Mouse (Mus musculus) midbrain, embryonic 10.5 days (tissue): ENCODE measurements around the gene Cyth2. TPM values are rescaled to one million over a fixed set of nuclear protein-coding genes. Genes with fewer than 3 reads are reported as not detected.

Experiments used
- DNase-seq: peaks from one replicate; pipeline ENCODE4 v3.0.0-alpha.2; 2017; ENCODE audit warnings: low spot score
- H3K27ac ChIP-seq: fragments of 300-500 bp; sonication (generic); replicated peaks from 2 replicates; pipeline ENCODE4 v1.5.1; 2016; ENCODE audit warnings: mild to moderate bottlenecking
- H3K27me3 ChIP-seq: fragments of 300-500 bp; sonication (generic); 2 replicates; pipeline ENCODE4 v1.6.1; 2016; ENCODE audit warnings: low read depth, mild to moderate bottlenecking; ENCODE audit not compliant: poor library complexity, severe bottlenecking
- H3K36me3 ChIP-seq: fragments of 300-500 bp; sonication (generic); 2 replicates; pipeline ENCODE4 v1.6.1; 2016; ENCODE audit warnings: mild to moderate bottlenecking, moderate library complexity
- H3K4me1 ChIP-seq: fragments of 300-500 bp; sonication (generic); 2 replicates; pipeline ENCODE4 v1.6.1; 2016
- H3K4me3 ChIP-seq: fragments of 300-500 bp; sonication (generic); 2 replicates; pipeline ENCODE4 v1.5.1; 2016; ENCODE audit warnings: mild to moderate bottlenecking, moderate library complexity
- H3K9me3 ChIP-seq: fragments of 300-500 bp; sonication (generic); replicated peaks from 2 replicates; pipeline ENCODE4 v1.6.1; 2016; ENCODE audit warnings: mild to moderate bottlenecking
- WGBS: fragments of 180-500 bp; shearing (Covaris S2); methylation state at CpG from one replicate; pipeline ENCODE4 v1.1.7; 2016; 5-methylcytosine and 5-hydroxymethylcytosine counted together
- polyA plus RNA-seq: library from polyadenylated mRNA; unstranded; fragments of >200 nt; fragmentation: Nextera tagmentation; extraction: Ambion mirVana; gene quantifications from 2 replicates; pipeline ENCODE4 v1.2.1, GENCODE M21; 2016

Gene Cyth2
- polyA plus RNA-seq, 1 experiment from 2014 or later: 153 TPM

DNA sequence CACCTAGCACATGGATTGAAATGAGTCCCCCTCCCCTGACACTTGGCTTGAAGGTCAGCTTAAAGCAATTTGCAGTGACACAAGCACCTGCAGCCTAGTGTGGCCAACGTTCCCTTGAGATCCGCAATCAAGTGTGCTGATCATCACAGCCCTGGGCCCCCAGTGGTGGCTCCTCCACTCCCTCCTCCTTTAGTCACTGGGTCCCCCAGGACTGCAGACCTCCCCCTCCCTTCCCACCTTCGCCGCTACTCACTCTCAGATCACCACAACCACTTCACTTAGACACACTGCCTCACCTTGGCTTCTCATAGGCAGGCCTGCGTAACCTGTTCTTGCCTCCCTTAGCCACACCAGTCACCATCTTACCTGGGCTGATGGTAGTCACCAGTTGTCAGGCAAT is 8.4 kb downstream of the Cyth2 start:
- 60% methylated on average over 5 of the region's 5 CpGs for WGBS

GRCm38 (mm10) chr7:45802551-45802950 is 11.8 kb downstream of the Cyth2 start:
- WGBS: 89% methylated on average over 6 of the region's 6 CpGs
- Histone ChIP-seq H3K27me3 (peaks cover 36% of the 10 kb centered on the region), H3K4me1 (peaks cover 39% of the 10 kb centered on the region)

More for the DNA sequence above, 8.4 kb downstream of the Cyth2 start:
- no peaks in the 10 kb centered on the region for H3K9me3 ChIP-seq
- H3K27me3 ChIP-seq: peaks cover 2% of the 10 kb centered on the region
- no peak for DNase-seq
- H3K4me1 ChIP-seq: peaks cover 22% of the 10 kb centered on the region
- H3K36me3 ChIP-seq: peaks cover 74% of the 10 kb centered on the region
- H3K27ac ChIP-seq: no peak overlapping the region
- H3K4me3 ChIP-seq: no peak overlapping the region

GRCm38 (mm10) chr7:45801348-45801747 is 13.0 kb downstream of the Cyth2 start:
- H3K4me1 ChIP-seq: peaks cover 40% of the 10 kb centered on the region
- H3K4me3 ChIP-seq: peak overlapping the region; percentile 20; the same call in 1 of the 2 replicates
- 6% methylated on average over 12 of the region's 12 CpGs for WGBS
- H3K27ac ChIP-seq: no peak overlapping the region
- H3K36me3 ChIP-seq: peaks cover 32% of the 10 kb centered on the region
- peaks cover 48% of the 10 kb centered on the region for H3K27me3 ChIP-seq
- no peaks in the 10 kb centered on the region for H3K9me3 ChIP-seq
- DNase-seq: peak; percentile 91

More at GRCm38 (mm10) chr7:45802551-45802950, 11.8 kb downstream of the Cyth2 start:
- Histone ChIP-seq H3K27ac (no peak overlapping the region), H3K9me3 (no peaks in the 10 kb centered on the region), H3K36me3 (peaks cover 40% of the 10 kb centered on the region), H3K4me3 (no peak overlapping the region)
- no peak for DNase-seq

DNA sequence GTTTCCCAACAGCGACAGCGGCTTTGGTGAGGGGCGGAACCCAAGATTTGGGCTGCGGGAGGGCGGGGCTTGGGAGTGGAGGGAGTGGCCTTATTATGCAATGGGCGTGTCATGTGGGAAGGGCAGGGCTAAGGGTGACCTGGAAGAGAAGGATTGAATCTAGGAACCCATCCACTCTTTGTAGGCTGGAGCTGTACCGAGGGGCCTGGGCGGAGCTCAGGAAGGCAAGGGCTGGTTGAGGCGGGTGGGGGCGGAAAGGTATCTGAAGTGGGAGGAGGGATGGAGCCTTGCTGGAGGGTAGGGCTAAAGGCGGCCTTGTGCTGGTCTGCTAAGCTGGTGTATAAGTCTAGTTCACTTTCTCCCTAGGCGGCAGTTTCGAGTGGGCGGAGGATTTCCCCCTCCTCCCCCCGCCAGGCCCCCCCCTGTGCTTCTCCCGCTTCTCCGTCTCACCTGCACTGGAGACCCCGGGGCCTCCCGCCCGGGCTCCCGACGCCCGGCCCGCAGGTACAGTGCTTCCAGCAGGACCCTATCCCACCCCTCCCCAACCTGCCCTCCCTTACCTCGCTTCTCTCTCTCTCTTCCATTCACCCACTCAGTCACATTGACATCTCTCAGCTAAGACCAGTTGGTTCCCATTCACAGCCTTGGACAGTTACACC is 13.7 kb downstream of the Cyth2 start:
- H3K36me3 ChIP-seq: peaks cover 36% of the 10 kb centered on the region
- 13% methylated on average over 25 of the region's 25 CpGs for WGBS
- peaks cover 55% of the 10 kb centered on the region for H3K27me3 ChIP-seq
- DNase-seq: peak; percentile 56
- peaks cover 37% of the 10 kb centered on the region for H3K4me1 ChIP-seq
- peak overlapping the region; percentile 32 for H3K4me3 ChIP-seq
- H3K27ac ChIP-seq: no peak overlapping the region
- no peaks in the 10 kb centered on the region for H3K9me3 ChIP-seq

DNA sequence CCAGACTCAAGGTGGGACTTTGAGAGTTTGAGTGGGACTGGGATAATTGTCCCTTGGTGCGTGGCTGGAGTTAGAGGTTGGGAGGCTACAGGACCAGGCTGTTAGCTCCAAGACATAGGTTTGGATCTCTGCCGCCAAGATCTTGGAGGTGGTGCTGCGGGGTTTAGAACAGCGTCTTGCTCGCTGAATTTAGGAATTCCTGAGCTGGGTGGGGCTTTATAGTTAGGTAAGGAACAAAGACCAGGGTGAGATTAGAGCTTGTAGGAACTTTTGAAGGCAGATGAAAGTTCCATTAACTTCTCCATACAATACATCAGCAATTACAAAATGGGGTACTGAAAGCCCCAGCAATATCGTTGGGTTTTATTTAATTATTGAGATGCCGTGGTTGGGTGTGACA is 14.4 kb downstream of the Cyth2 start:
- Histone ChIP-seq H3K9me3 (no peaks in the 10 kb centered on the region), H3K27ac (no peak overlapping the region), H3K36me3 (peaks cover 43% of the 10 kb centered on the region), H3K4me3 (peak overlapping the region; percentile 32), H3K4me1 (peaks cover 37% of the 10 kb centered on the region), H3K27me3 (peaks cover 62% of the 10 kb centered on the region)
- WGBS: 44% methylated on average over 7 of the region's 7 CpGs
- no peak for DNase-seq

DNA sequence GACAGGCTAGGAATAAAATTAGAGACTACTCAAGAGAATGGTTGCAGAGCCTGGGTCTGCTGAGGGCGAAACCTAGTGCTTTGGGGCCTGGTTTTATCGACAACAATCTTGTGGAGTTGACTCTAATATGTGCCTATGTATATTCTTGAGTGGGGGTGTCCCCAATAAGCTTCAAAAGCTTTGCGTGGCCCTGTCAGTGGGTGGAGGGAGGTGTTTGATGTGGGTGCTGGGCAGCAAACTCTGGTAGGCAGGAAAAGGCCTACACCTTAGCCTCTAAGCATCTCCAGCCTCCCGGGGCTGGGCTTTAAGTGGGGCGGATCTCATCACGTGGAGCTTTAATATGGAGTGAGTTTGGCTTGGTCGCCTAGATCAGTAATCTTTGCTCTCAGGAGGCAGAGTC is 15.4 kb downstream of the Cyth2 start:
- Histone ChIP-seq H3K4me3 (peak overlapping the region; percentile 57), H3K9me3 (no peaks in the 10 kb centered on the region), H3K36me3 (peaks cover 51% of the 10 kb centered on the region), H3K4me1 (peaks cover 37% of the 10 kb centered on the region), H3K27me3 (peaks cover 72% of the 10 kb centered on the region), H3K27ac (no peak overlapping the region)
- no peak for DNase-seq
- 47% methylated on average over 7 of the region's 7 CpGs for WGBS

GRCm38 (mm10) chr7:45798511-45798836 is 15.9 kb downstream of the Cyth2 start:
- DNase-seq: no peak
- Histone ChIP-seq H3K4me1 (peaks cover 37% of the 10 kb centered on the region), H3K9me3 (no peaks in the 10 kb centered on the region), H3K27ac (peak overlapping the region; percentile 68), H3K27me3 (peaks cover 76% of the 10 kb centered on the region), H3K36me3 (peaks cover 51% of the 10 kb centered on the region), H3K4me3 (peak overlapping the region; percentile 57)
- 2% methylated on average over 19 of the region's 19 CpGs for WGBS

GRCm38 (mm10) chr7:45797661-45798510 is 16.5 kb downstream of the Cyth2 start:
- peaks cover 82% of the 10 kb centered on the region for H3K27me3 ChIP-seq
- DNase-seq: no peak
- 1% methylated on average over 60 of the region's 60 CpGs for WGBS
- H3K36me3 ChIP-seq: peaks cover 53% of the 10 kb centered on the region
- no peaks in the 10 kb centered on the region for H3K9me3 ChIP-seq
- H3K27ac ChIP-seq: peak overlapping the region; percentile 68
- peak overlapping the region; percentile 57 for H3K4me3 ChIP-seq
- H3K4me1 ChIP-seq: peaks cover 37% of the 10 kb centered on the region

GRCm38 (mm10) chr7:45796950-45797349 is 17.4 kb downstream of the Cyth2 start:
- Histone ChIP-seq H3K4me3 (peak overlapping the region; percentile 57; the same call in 1 of the 2 replicates), H3K36me3 (peaks cover 53% of the 10 kb centered on the region), H3K27me3 (peaks cover 90% of the 10 kb centered on the region), H3K4me1 (peaks cover 37% of the 10 kb centered on the region), H3K9me3 (no peaks in the 10 kb centered on the region), H3K27ac (no peak overlapping the region)
- no peak for DNase-seq
- WGBS: 39% methylated on average over 6 of the region's 6 CpGs

GRCm38 (mm10) chr7:45794971-45795370 is 19.4 kb downstream of the Cyth2 start:
- peaks cover 24% of the 10 kb centered on the region for H3K4me1 ChIP-seq
- H3K36me3 ChIP-seq: peaks cover 68% of the 10 kb centered on the region
- peaks cover 78% of the 10 kb centered on the region for H3K27me3 ChIP-seq
- H3K9me3 ChIP-seq: no peaks in the 10 kb centered on the region; the same call in 1 of the 2 replicates
- H3K27ac ChIP-seq: no peak overlapping the region
- 94% methylated on average over 29 of the region's 29 CpGs for WGBS
- no peak overlapping the region for H3K4me3 ChIP-seq
- no peak for DNase-seq

- H3K36me3 ChIP-seq: peaks cover 77% of the 10 kb centered on the region
- H3K4me3 ChIP-seq: no peak overlapping the region
- H3K27ac ChIP-seq: peak overlapping the region; percentile 28; the same call in 1 of the 2 replicates
- no peaks in the 10 kb centered on the region; the same call in 1 of the 2 replicates for H3K9me3 ChIP-seq
- 85% methylated on average over 44 of the region's 44 CpGs for WGBS
- no peak for DNase-seq
- peaks cover 69% of the 10 kb centered on the region for H3K27me3 ChIP-seq
- peaks cover 22% of the 10 kb centered on the region for H3K4me1 ChIP-seq
Observed at GRCm38 (mm10) chr7:45793969-45794585, 20.3 kb downstream of the Cyth2 start.

DNA sequence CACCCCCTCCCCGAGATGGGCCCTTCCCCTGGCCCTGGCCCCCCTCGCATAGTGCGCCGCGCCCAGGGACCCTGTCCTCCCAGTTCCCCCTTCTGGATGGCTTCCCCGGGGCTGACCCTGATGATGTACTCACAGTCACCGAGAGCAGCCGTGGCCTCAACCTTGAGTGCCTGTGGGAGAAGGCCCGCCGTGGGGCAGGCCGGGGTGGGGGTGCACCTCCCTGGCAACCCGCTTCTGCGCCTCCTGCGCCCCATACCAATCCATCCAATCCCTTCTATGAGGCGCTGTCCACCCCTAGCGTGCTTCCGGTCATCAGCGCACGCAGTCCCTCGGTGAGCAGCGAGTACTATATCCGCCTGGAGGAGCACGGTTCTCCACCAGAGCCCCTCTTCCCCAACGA is 21.1 kb downstream of the Cyth2 start:
- no peak for DNase-seq
- 81% methylated on average over 24 of the region's 24 CpGs for WGBS
- no peaks in the 10 kb centered on the region; the same call in 1 of the 2 replicates for H3K9me3 ChIP-seq
- H3K27ac ChIP-seq: no peak overlapping the region
- H3K36me3 ChIP-seq: peaks cover 86% of the 10 kb centered on the region
- peaks cover 15% of the 10 kb centered on the region for H3K4me1 ChIP-seq
- H3K27me3 ChIP-seq: peaks cover 61% of the 10 kb centered on the region
- 0 out of 2 replicates have a peak overlapping the region, but pooled peaks have one; percentile 9 for H3K4me3 ChIP-seq
